Mouse (Mus musculus) cerebellum, adult 2 months (tissue): ENCODE data around the gene Gpalpp1. TPM values are rescaled to one million over a fixed set of nuclear protein-coding genes. Genes with fewer than 3 reads are reported as not detected.

Source experiments
- DNase-seq, 2 experiments: peaks; one replicate each; pipeline ENCODE4 v3.0.0; 2021
- H3K27ac ChIP-seq: fragments of 200-500 bp; 2 replicates; pipeline ENCODE4 v1.5.1; 2012; ENCODE audit warnings: low read length, control low read depth, inconsistent platforms; ENCODE audit not compliant: insufficient read depth
- H3K27me3 ChIP-seq: fragments of 200-500 bp; 2 replicates; pipeline ENCODE4 v1.6.1; 2012; ENCODE audit warnings: inconsistent platforms, mild to moderate bottlenecking, low read length, moderate library complexity; ENCODE audit not compliant: control insufficient read depth, insufficient read depth
- H3K4me1 ChIP-seq: fragments of 200-500 bp; 2 replicates; pipeline ENCODE4 v1.6.1; 2011; ENCODE audit warnings: low read length; ENCODE audit not compliant: control insufficient read depth, insufficient read depth
- H3K4me3 ChIP-seq: fragments of 200-500 bp; replicated peaks from 2 replicates; pipeline ENCODE3; 2011; ENCODE audit warnings: mild to moderate bottlenecking, low read depth, low read length, control low read depth; ENCODE audit not compliant: insufficient read depth
- CTCF ChIP-seq: fragments of 200-500 bp; IDR thresholded peaks from 2 replicates; pipeline ENCODE4 v1.5.1; 2011; ENCODE audit warnings: low read depth, mild to moderate bottlenecking, control low read depth, low read length, moderate library complexity, borderline replicate concordance; ENCODE audit not compliant: insufficient read depth
- POLR2A ChIP-seq: fragments of 200-500 bp; IDR thresholded peaks from 2 replicates; pipeline ENCODE4 v1.6.1; 2011; ENCODE audit warnings: low read length, control low read depth, borderline replicate concordance; ENCODE audit not compliant: insufficient read depth
- WGBS: fragments of 180-500 bp; shearing (Covaris S2); methylation state at CpG from one replicate; pipeline ENCODE4 v1.1.7; 2018; 5-methylcytosine and 5-hydroxymethylcytosine counted together
- polyA plus RNA-seq: library from polyadenylated mRNA; depleted of rRNA; stranded (reverse); fragments of >200 nt; gene quantifications from 2 replicates; pipeline ENCODE4 v1.2.3, GENCODE M21; 2012; rRNA removed

Gpalpp1 gene
- polyA plus RNA-seq: 13.9 and 14.5 TPM in 2 replicates

- H3K27me3 ChIP-seq: no peaks in the 10 kb centered on the region
- DNase-seq: peak; percentile 92 to 93
- H3K27ac ChIP-seq: 0 out of 2 replicates have a peak within 1 kb of the TSS, but pooled peaks have one; percentile 9
- peak within 1 kb of the TSS; percentile 58 for H3K4me3 ChIP-seq
- TF ChIP-seq CTCF (no peak), POLR2A (no peak; the same call in 1 of the 2 replicates)
- H3K4me1 ChIP-seq: no peaks in the 10 kb centered on the region; the same call in 1 of the 2 replicates
- WGBS: under 1% methylated on average over 69 of the region's 69 CpGs
Observed at GRCm38 (mm10) chr14:76110396-76111221, at the start of gene Gpalpp1, which contains the start of gene Nufip1. Gene Gpalpp1, minus strand, starts transcription at chr14:76110760. Gene Nufip1, plus strand, starts transcription at chr14:76110891.

GRCm38 (mm10) chr14:76158192-76158785, 47.7 kb upstream of the Gpalpp1 start:
- H3K27me3 ChIP-seq: no peaks in the 10 kb centered on the region
- 41% methylated on average over 5 of the region's 5 CpGs for WGBS
- H3K4me1 ChIP-seq: no peaks in the 10 kb centered on the region
- no peak overlapping the region for H3K27ac ChIP-seq
- no peak for TF ChIP-seq POLR2A
- no peak for TF ChIP-seq CTCF
- no peak overlapping the region for H3K4me3 ChIP-seq
- no peak for DNase-seq

GRCm38 (mm10) chr14:76153828-76154227, 43.3 kb upstream of the Gpalpp1 start:
- 38% methylated on average over 6 of the region's 6 CpGs for WGBS
- H3K4me3 ChIP-seq: no peak overlapping the region
- no peak overlapping the region for H3K27ac ChIP-seq
- no peaks in the 10 kb centered on the region for H3K27me3 ChIP-seq
- peaks cover 3% of the 10 kb centered on the region; the same call in 1 of the 2 replicates for H3K4me1 ChIP-seq
- TF ChIP-seq POLR2A: no peak
- TF ChIP-seq CTCF: no peak
- no peak for DNase-seq

- TF ChIP-seq CTCF: no peak
- no peak for TF ChIP-seq POLR2A
- Histone ChIP-seq H3K4me3 (peak overlapping the region; percentile 77), H3K27me3 (no peaks in the 10 kb centered on the region), H3K4me1 (peaks cover 3% of the 10 kb centered on the region; the same call in 1 of the 2 replicates), H3K27ac (no peak overlapping the region)
- DNase-seq: peak; percentile 30 to 36
- 6% methylated on average over 24 of the region's 24 CpGs for WGBS
Observed at GRCm38 (mm10) chr14:76153003-76153675, 42.6 kb upstream of the Gpalpp1 start.

- WGBS: under 1% methylated on average over 41 of the region's 41 CpGs
- H3K4me3 ChIP-seq: peak overlapping the region; percentile 77
- peak overlapping the region; percentile 85 for H3K27ac ChIP-seq
- DNase-seq: peak; percentile 95 to 99
- no peaks in the 10 kb centered on the region for H3K27me3 ChIP-seq
- TF ChIP-seq CTCF: peak; percentile 1; the same call in 1 of the 2 replicates
- peak; percentile 97 for TF ChIP-seq POLR2A
- peaks cover 3% of the 10 kb centered on the region; the same call in 1 of the 2 replicates for H3K4me1 ChIP-seq
Observed at GRCm38 (mm10) chr14:76152162-76153002, 41.8 kb upstream of the Gpalpp1 start.

- Histone ChIP-seq H3K4me3 (peak overlapping the region; percentile 77), H3K27me3 (no peaks in the 10 kb centered on the region), H3K27ac (peak overlapping the region; percentile 85; the same call in 1 of the 2 replicates), H3K4me1 (peaks cover 3% of the 10 kb centered on the region; the same call in 1 of the 2 replicates)
- DNase-seq: no peak
- WGBS: under 1% methylated on average over 10 of the region's 10 CpGs
- TF ChIP-seq POLR2A (no peak), CTCF (no peak)
Observed at GRCm38 (mm10) chr14:76151820-76152161, 41.2 kb upstream of the Gpalpp1 start.

GRCm38 (mm10) chr14:76151011-76151410, 40.5 kb upstream of the Gpalpp1 start:
- Histone ChIP-seq H3K4me1 (peaks cover 3% of the 10 kb centered on the region; the same call in 1 of the 2 replicates), H3K27me3 (no peaks in the 10 kb centered on the region), H3K4me3 (no peak overlapping the region), H3K27ac (no peak overlapping the region)
- peak in 1 of 2 experiments; percentile 21 for DNase-seq
- TF ChIP-seq CTCF: no peak
- no peak for TF ChIP-seq POLR2A
- WGBS: 62% methylated on average over 2 of the region's 2 CpGs
